Mouse (Mus musculus): ENCODE measurements around the gene Mast2. TPM values are rescaled to one million over a fixed set of nuclear protein-coding genes. Genes with fewer than 3 reads are reported as not detected.

Gene Mast2
- polyA plus RNA-seq, 1 experiment from 2014 or later: 36.5 TPM

GRCm38 (mm10) chr4:116402708-116403107 is 61.3 kb downstream of the Mast2 start:
- ATAC-seq (ENCODE audit: insufficient read depth, low FRiP score, low TSS enrichment) (no peak), DNase-seq (ENCODE audit: low spot score) (no peak)
- H3K4me1 ChIP-seq (ENCODE audit: control insufficient read depth, insufficient read depth, low read length): no peaks in the 10 kb centered on the region
- H3K36me3 ChIP-seq (ENCODE audit: control insufficient read depth, insufficient read depth, low read length): no peaks in the 10 kb centered on the region
- no peak overlapping the region for H3K27ac ChIP-seq (ENCODE audit: low read depth, low read length)
- no peak overlapping the region for H3K4me3 ChIP-seq (ENCODE audit: low read depth, low read length)
- H3K27me3 ChIP-seq (ENCODE audit: control insufficient read depth, insufficient read depth, low read length): no peaks in the 10 kb centered on the region
- 77% methylated on average over 1 of the region's 1 CpGs for WGBS
- no peak overlapping the region for H3K4me2 ChIP-seq (ENCODE audit: low read depth)
- no peaks in the 10 kb centered on the region for H3K9me3 ChIP-seq (ENCODE audit: control insufficient read depth, low read length)
- H3K9ac ChIP-seq (ENCODE audit: low read length): no peak overlapping the region

DNA sequence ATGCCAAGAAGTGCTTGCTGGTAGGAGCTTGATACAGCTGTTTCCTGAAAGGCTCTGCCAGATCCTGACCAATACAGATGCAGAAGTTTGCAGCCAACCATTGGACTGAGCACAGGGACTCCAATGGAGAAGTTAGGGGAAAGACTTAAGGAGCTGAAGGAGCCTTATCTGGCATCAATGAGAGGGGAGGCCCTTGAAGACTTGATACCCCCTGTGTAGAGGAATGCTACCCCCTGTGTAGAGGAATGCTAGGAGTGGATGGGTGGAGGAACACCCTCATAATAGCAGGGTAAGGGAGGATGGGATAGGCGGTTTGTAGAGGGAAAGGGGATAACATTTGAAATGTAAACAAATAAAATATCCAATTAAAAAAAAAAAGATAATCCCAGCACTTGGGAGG is 65.9 kb downstream of the Mast2 start:
- 50% methylated on average over 1 of the region's 1 CpGs for WGBS
- ATAC-seq (ENCODE audit: insufficient read depth, low FRiP score, low TSS enrichment) (no peak), DNase-seq (ENCODE audit: low spot score) (no peak)
- Histone ChIP-seq H3K4me2 (ENCODE audit: low read depth) (no peak overlapping the region), H3K36me3 (ENCODE audit: control insufficient read depth, insufficient read depth, low read length) (no peaks in the 10 kb centered on the region), H3K9ac (ENCODE audit: low read length) (no peak overlapping the region), H3K4me3 (ENCODE audit: low read depth, low read length) (no peak overlapping the region), H3K4me1 (ENCODE audit: control insufficient read depth, insufficient read depth, low read length) (no peaks in the 10 kb centered on the region), H3K9me3 (ENCODE audit: control insufficient read depth, low read length) (no peaks in the 10 kb centered on the region), H3K27me3 (ENCODE audit: control insufficient read depth, insufficient read depth, low read length) (no peaks in the 10 kb centered on the region), H3K27ac (ENCODE audit: low read depth, low read length) (no peak overlapping the region)

- H3K27me3 ChIP-seq (ENCODE audit: control insufficient read depth, insufficient read depth, low read length): no peaks in the 10 kb centered on the region
- ATAC-seq (ENCODE audit: insufficient read depth, low FRiP score, low TSS enrichment): no peak
These were observed 85.9 kb downstream of the Mast2 start for GRCm38 (mm10) chr4:116377973-116378667.

DNA sequence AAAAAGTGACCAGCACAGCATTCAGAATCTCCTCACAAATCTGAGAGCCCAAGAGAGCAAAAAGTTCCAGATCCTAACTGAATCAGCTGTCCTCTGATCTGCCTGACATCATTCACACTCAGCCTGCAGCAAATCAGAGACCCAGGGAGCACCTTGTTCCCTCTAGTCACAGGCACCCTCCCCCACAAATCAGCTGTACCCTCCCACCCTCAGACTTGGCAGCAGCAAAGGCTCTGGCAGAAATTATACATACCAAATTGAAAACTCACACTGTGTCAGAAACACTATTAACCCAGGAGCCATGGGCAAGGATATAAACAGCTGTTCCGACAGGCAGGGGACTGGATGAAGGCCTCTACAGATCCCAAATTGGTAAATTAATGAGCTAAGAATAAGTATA is 92.3 kb downstream of the Mast2 start:
- ATAC-seq (ENCODE audit: insufficient read depth, low FRiP score, low TSS enrichment): no peak
- H3K27ac ChIP-seq (ENCODE audit: low read depth, low read length): no peak overlapping the region
- H3K9ac ChIP-seq (ENCODE audit: low read length): no peak overlapping the region
- no peaks in the 10 kb centered on the region for H3K36me3 ChIP-seq (ENCODE audit: control insufficient read depth, insufficient read depth, low read length)
- H3K4me1 ChIP-seq (ENCODE audit: control insufficient read depth, insufficient read depth, low read length): no peaks in the 10 kb centered on the region
- H3K4me3 ChIP-seq (ENCODE audit: low read depth, low read length): no peak overlapping the region
- no peak overlapping the region for H3K4me2 ChIP-seq (ENCODE audit: low read depth)
- no peaks in the 10 kb centered on the region for H3K9me3 ChIP-seq (ENCODE audit: control insufficient read depth, low read length)
- H3K27me3 ChIP-seq (ENCODE audit: control insufficient read depth, insufficient read depth, low read length): no peaks in the 10 kb centered on the region
- 79% methylated on average over 1 of the region's 1 CpGs for WGBS
- no peak for DNase-seq (ENCODE audit: low spot score)

More at GRCm38 (mm10) chr4:116377973-116378667, 85.9 kb downstream of the Mast2 start:
- H3K9me3 ChIP-seq (ENCODE audit: control insufficient read depth, low read length): no peaks in the 10 kb centered on the region
- WGBS: 86% methylated on average over 2 of the region's 2 CpGs
- no peak overlapping the region for H3K4me3 ChIP-seq (ENCODE audit: low read depth, low read length)
- H3K4me2 ChIP-seq (ENCODE audit: low read depth): no peak overlapping the region
- H3K4me1 ChIP-seq (ENCODE audit: control insufficient read depth, insufficient read depth, low read length): no peaks in the 10 kb centered on the region
- no peak overlapping the region for H3K9ac ChIP-seq (ENCODE audit: low read length)
- no peak for DNase-seq (ENCODE audit: low spot score)
- H3K36me3 ChIP-seq (ENCODE audit: control insufficient read depth, insufficient read depth, low read length): no peaks in the 10 kb centered on the region
- no peak overlapping the region for H3K27ac ChIP-seq (ENCODE audit: low read depth, low read length)

GRCm38 (mm10) chr4:116358099-116358498 is 105.9 kb downstream of the Mast2 start:
- no peak overlapping the region for H3K9ac ChIP-seq (ENCODE audit: low read length)
- ATAC-seq (ENCODE audit: insufficient read depth, low FRiP score, low TSS enrichment) (no peak), DNase-seq (ENCODE audit: low spot score) (no peak)
- no peaks in the 10 kb centered on the region for H3K9me3 ChIP-seq (ENCODE audit: control insufficient read depth, low read length)
- no peak overlapping the region for H3K27ac ChIP-seq (ENCODE audit: low read depth, low read length)
- WGBS: 97% methylated on average over 1 of the region's 1 CpGs
- no peaks in the 10 kb centered on the region for H3K4me1 ChIP-seq (ENCODE audit: control insufficient read depth, insufficient read depth, low read length)
- no peaks in the 10 kb centered on the region for H3K36me3 ChIP-seq (ENCODE audit: control insufficient read depth, insufficient read depth, low read length)
- no peak overlapping the region for H3K4me2 ChIP-seq (ENCODE audit: low read depth)
- no peak overlapping the region for H3K4me3 ChIP-seq (ENCODE audit: low read depth, low read length)
- H3K27me3 ChIP-seq (ENCODE audit: control insufficient read depth, insufficient read depth, low read length): no peaks in the 10 kb centered on the region

DNA sequence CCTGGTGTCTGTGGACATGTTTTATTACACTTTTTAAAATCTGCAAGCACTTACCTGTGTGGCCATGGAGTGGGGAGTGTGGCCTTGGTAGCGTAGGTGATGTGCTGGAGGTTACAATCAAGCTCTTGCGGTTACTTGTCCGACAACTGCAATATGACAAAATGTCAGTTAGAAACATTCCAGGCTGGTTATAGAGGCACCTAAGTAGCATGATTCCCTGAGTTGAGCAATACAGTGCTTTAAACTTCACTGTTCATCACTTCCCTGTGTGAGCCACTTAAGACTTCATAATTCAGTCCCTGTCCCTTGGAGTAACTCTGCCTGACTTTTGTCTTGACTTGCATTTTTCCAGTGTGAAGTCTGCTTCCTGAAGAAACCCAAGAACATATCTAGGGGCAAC is 111.1 kb downstream of the Mast2 start:
- ATAC-seq (ENCODE audit: insufficient read depth, low FRiP score, low TSS enrichment): no peak
- H3K27me3 ChIP-seq (ENCODE audit: control insufficient read depth, insufficient read depth, low read length): no peaks in the 10 kb centered on the region

GRCm38 (mm10) chr4:116352496-116352895 is 111.5 kb downstream of the Mast2 start:
- Histone ChIP-seq H3K27me3 (ENCODE audit: control insufficient read depth, insufficient read depth, low read length) (no peaks in the 10 kb centered on the region), H3K9me3 (ENCODE audit: control insufficient read depth, low read length) (no peaks in the 10 kb centered on the region), H3K4me1 (ENCODE audit: control insufficient read depth, insufficient read depth, low read length) (no peaks in the 10 kb centered on the region), H3K36me3 (ENCODE audit: control insufficient read depth, insufficient read depth, low read length) (no peaks in the 10 kb centered on the region), H3K4me2 (ENCODE audit: low read depth) (no peak overlapping the region), H3K9ac (ENCODE audit: low read length) (no peak overlapping the region), H3K27ac (ENCODE audit: low read depth, low read length) (no peak overlapping the region), H3K4me3 (ENCODE audit: low read depth, low read length) (no peak overlapping the region)
- no peak for DNase-seq (ENCODE audit: low spot score)
- 88% methylated on average over 3 of the region's 3 CpGs for WGBS
- ATAC-seq (ENCODE audit: insufficient read depth, low FRiP score, low TSS enrichment): no peak

More for the DNA sequence above, 111.1 kb downstream of the Mast2 start:
- H3K4me2 ChIP-seq (ENCODE audit: low read depth): no peak overlapping the region
- no peak for DNase-seq (ENCODE audit: low spot score)
- H3K9me3 ChIP-seq (ENCODE audit: control insufficient read depth, low read length): no peaks in the 10 kb centered on the region
- H3K9ac ChIP-seq (ENCODE audit: low read length): no peak overlapping the region
- H3K4me1 ChIP-seq (ENCODE audit: control insufficient read depth, insufficient read depth, low read length): no peaks in the 10 kb centered on the region
- WGBS: 95% methylated on average over 3 of the region's 3 CpGs
- no peak overlapping the region for H3K4me3 ChIP-seq (ENCODE audit: low read depth, low read length)
- H3K27ac ChIP-seq (ENCODE audit: low read depth, low read length): no peak overlapping the region
- no peaks in the 10 kb centered on the region for H3K36me3 ChIP-seq (ENCODE audit: control insufficient read depth, insufficient read depth, low read length)

DNA sequence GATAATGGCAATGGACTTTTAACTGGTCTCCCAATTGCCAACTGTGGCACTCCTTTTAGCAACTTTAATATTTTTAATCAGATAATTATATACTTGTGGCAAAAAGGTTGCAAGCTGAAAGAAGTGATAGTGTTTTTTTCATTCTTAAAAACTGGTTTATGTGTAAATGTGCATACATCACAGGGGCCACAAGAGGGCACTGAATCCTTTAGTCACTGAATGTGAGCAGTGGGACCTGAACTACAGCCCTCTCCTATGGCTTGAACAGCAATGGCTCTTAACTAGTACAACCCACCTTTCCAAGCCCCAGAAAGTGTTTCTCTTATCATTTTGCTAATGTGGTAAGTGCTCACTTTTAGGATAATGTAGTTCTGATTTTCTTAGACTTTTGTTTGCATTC is 121.9 kb downstream of the Mast2 start:
- no peak overlapping the region for H3K27ac ChIP-seq (ENCODE audit: low read depth, low read length)
- H3K9me3 ChIP-seq (ENCODE audit: control insufficient read depth, low read length): no peaks in the 10 kb centered on the region
- H3K4me2 ChIP-seq (ENCODE audit: low read depth): no peak overlapping the region
- ATAC-seq (ENCODE audit: insufficient read depth, low FRiP score, low TSS enrichment): no peak
- H3K4me3 ChIP-seq (ENCODE audit: low read depth, low read length): no peak overlapping the region
- H3K9ac ChIP-seq (ENCODE audit: low read length): no peak overlapping the region
- peak; percentile 56 for DNase-seq (ENCODE audit: low spot score)
- H3K36me3 ChIP-seq (ENCODE audit: control insufficient read depth, insufficient read depth, low read length): no peaks in the 10 kb centered on the region
- no peaks in the 10 kb centered on the region for H3K4me1 ChIP-seq (ENCODE audit: control insufficient read depth, insufficient read depth, low read length)
- H3K27me3 ChIP-seq (ENCODE audit: control insufficient read depth, insufficient read depth, low read length): no peaks in the 10 kb centered on the region

- WGBS: 93% methylated on average over 1 of the region's 1 CpGs
These were observed 127.7 kb downstream of the Mast2 start for GRCm38 (mm10) chr4:116336294-116336693.

More at GRCm38 (mm10) chr4:116336294-116336693, 127.7 kb downstream of the Mast2 start:
- H3K9me3 ChIP-seq (ENCODE audit: control insufficient read depth, low read length): no peaks in the 10 kb centered on the region
- DNase-seq (ENCODE audit: low spot score): no peak
- no peaks in the 10 kb centered on the region for H3K4me1 ChIP-seq (ENCODE audit: control insufficient read depth, insufficient read depth, low read length)
- no peak overlapping the region for H3K4me3 ChIP-seq (ENCODE audit: low read depth, low read length)
- ATAC-seq (ENCODE audit: insufficient read depth, low FRiP score, low TSS enrichment): no peak
- H3K27ac ChIP-seq (ENCODE audit: low read depth, low read length): no peak overlapping the region
- H3K27me3 ChIP-seq (ENCODE audit: control insufficient read depth, insufficient read depth, low read length): no peaks in the 10 kb centered on the region
- no peaks in the 10 kb centered on the region for H3K36me3 ChIP-seq (ENCODE audit: control insufficient read depth, insufficient read depth, low read length)
- H3K4me2 ChIP-seq (ENCODE audit: low read depth): no peak overlapping the region
- H3K9ac ChIP-seq (ENCODE audit: low read length): no peak overlapping the region
